Mouse (Mus musculus): ENCODE results near the gene Gm5134. TPM values are rescaled to one million over a fixed set of nuclear protein-coding genes. Genes with fewer than 3 reads are reported as not detected.

Gm5134 gene
- total and polyA plus RNA-seq, 3 experiments, result not detected

DNA sequence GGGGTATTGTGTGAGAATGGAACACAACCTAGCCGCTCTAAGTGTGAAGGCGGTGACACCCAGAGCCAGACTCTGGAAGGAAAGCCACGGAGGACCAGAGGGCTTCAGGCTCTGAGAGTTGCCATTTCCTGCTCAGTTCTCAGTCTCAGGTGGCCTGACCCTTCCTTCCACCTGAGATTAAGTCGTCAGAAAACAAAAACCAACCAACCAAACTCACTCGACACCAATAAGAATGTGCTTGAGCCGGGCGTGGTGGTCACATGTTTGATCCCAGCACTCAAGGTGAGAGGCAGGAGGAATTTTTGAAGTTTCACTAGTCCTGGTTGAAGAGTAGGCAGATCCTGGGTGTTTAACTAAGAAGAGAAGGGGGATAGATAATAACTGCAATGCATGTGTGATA is 8.4 kb upstream of the Gm5134 start:
- H3K4me1 ChIP-seq (ENCODE audit: control insufficient read depth in 1 of 2, insufficient read depth in 2 of 2, low read length in 2 of 2), result peaks cover 0 to 20% of the 10 kb centered on the region in 2 experiments; a peak in 3 of 4 replicates
- H3K9ac ChIP-seq (ENCODE audit: control insufficient read depth, low read depth, low read length, poor library complexity, severe bottlenecking), result no peak overlapping the region
- H3K4me3 ChIP-seq (ENCODE audit: control insufficient read depth in 1 of 2, insufficient read depth in 1 of 2, low read depth in 2 of 2, low read length in 2 of 2), result no peak overlapping the region
- H3K36me3 ChIP-seq (ENCODE audit: control insufficient read depth in 1 of 2, insufficient read depth in 2 of 2, low read length in 2 of 2), result peaks cover 0 to 11% of the 10 kb centered on the region in 2 experiments; a peak in 2 of 4 replicates
- H3K27me3 ChIP-seq (ENCODE audit: control insufficient read depth in 1 of 2, insufficient read depth in 2 of 2, low read length in 2 of 2), result no peaks in the 10 kb centered on the region; a peak in 1 of 4 replicates
- TF ChIP-seq CTCF (IDR thresholded peaks at IDR 0.05 in 2 of 3, conservative IDR thresholded peaks at IDR 0.05 in 1 of 3; ENCODE audit: control insufficient read depth in 1 of 3, insufficient read depth in 1 of 3, low read depth in 2 of 3, low read length in 3 of 3, poor library complexity in 1 of 3, severe bottlenecking in 1 of 3) (no peak), POLR2AphosphoS2 (IDR thresholded peaks at IDR 0.05; ENCODE audit: low read length) (no peak), RCOR1 (IDR thresholded peaks at IDR 0.05; ENCODE audit: low read depth, low read length) (no peak), GATA1 (IDR thresholded peaks at IDR 0.05; ENCODE audit: low read depth, low read length) (no peak), USF1 (IDR thresholded peaks at IDR 0.05; ENCODE audit: low read depth, low read length) (no peak), MAFK (IDR thresholded peaks at IDR 0.05; ENCODE audit: borderline replicate concordance, low read depth, low read length) (no peak), MAX (IDR thresholded peaks at IDR 0.05; ENCODE audit: low read length) (no peak), MAZ (IDR thresholded peaks at IDR 0.05; ENCODE audit: low read depth, low read length) (no peak), CHD1 (IDR thresholded peaks at IDR 0.05; ENCODE audit: low read depth, low read length) (no peak), MXI1 (IDR thresholded peaks at IDR 0.05; ENCODE audit: low read depth, low read length) (no peak), USF2 (IDR thresholded peaks at IDR 0.05; ENCODE audit: borderline replicate concordance in 1 of 2, insufficient read depth in 1 of 2, low read depth in 1 of 2, low read length in 2 of 2) (no peak), JUND (IDR thresholded peaks at IDR 0.05; ENCODE audit: low read depth, low read length) (no peak), BHLHE40 (IDR thresholded peaks at IDR 0.05; ENCODE audit: borderline replicate concordance, low read depth, low read length) (no peak), E2F4 (IDR thresholded peaks at IDR 0.05; ENCODE audit: borderline replicate concordance, low read depth, low read length) (no peak), TCF12 (IDR thresholded peaks at IDR 0.05; ENCODE audit: low read depth, low read length) (no peak)
- no peak overlapping the region for H3K27ac ChIP-seq (ENCODE audit: control insufficient read depth, low read depth, low read length)
- no peaks in the 10 kb centered on the region for H3K9me3 ChIP-seq (replicated peaks; ENCODE audit: insufficient read depth, low read length)
- H3K79me2 ChIP-seq (ENCODE audit: control insufficient read depth, insufficient read depth, low read length, poor library complexity), result no peaks in the 10 kb centered on the region
- no peak for DNase-seq (ENCODE audit: low read depth, low spot score)

DNA sequence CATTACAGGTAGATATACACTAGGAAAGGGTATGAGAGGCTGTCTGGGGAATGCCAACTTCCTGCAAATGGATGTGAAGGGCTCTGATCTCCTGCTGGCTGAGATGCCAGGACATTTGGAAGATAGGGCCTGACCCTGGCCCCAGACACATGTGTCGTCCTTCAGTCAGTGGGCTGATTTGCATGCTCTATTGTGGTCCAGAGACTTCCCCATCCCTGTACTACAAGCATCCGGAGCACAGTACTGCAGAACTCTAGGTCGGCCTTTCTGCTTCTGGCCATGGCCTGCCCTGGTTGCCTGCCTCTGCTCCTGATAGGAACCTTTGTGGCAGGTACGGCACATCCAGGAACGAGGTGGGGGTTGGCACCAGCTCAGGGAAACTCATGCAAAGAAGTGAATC is 6.2 kb upstream of the Gm5134 start:
- H3K9me3 ChIP-seq (replicated peaks; ENCODE audit: insufficient read depth, low read length), result no peaks in the 10 kb centered on the region
- H3K4me3 ChIP-seq (ENCODE audit: control insufficient read depth in 1 of 2, insufficient read depth in 1 of 2, low read depth in 2 of 2, low read length in 2 of 2), result no peak overlapping the region
- peaks cover 0 to 2% of the 10 kb centered on the region in 2 experiments; a peak in 2 of 4 replicates for H3K36me3 ChIP-seq (ENCODE audit: control insufficient read depth in 1 of 2, insufficient read depth in 2 of 2, low read length in 2 of 2)
- peaks cover 0 to 4% of the 10 kb centered on the region in 2 experiments; a peak in 1 of 4 replicates for H3K27me3 ChIP-seq (ENCODE audit: control insufficient read depth in 1 of 2, insufficient read depth in 2 of 2, low read length in 2 of 2)
- no peak overlapping the region for H3K27ac ChIP-seq (ENCODE audit: control insufficient read depth, low read depth, low read length)
- H3K9ac ChIP-seq (ENCODE audit: control insufficient read depth, low read depth, low read length, poor library complexity, severe bottlenecking), result no peak overlapping the region
- peaks cover 0 to 5% of the 10 kb centered on the region in 2 experiments; a peak in 3 of 4 replicates for H3K4me1 ChIP-seq (ENCODE audit: control insufficient read depth in 1 of 2, insufficient read depth in 2 of 2, low read length in 2 of 2)
- no peak for DNase-seq (ENCODE audit: low read depth, low spot score)
- no peaks in the 10 kb centered on the region for H3K79me2 ChIP-seq (ENCODE audit: control insufficient read depth, insufficient read depth, low read length, poor library complexity)
- TF ChIP-seq RAD21 (IDR thresholded peaks at IDR 0.05; ENCODE audit: low read depth, low read length), result no peak
- TF ChIP-seq MAX (IDR thresholded peaks at IDR 0.05; ENCODE audit: low read length), result no peak
- TF ChIP-seq JUND (IDR thresholded peaks at IDR 0.05; ENCODE audit: low read depth, low read length), result no peak
